Mouse (Mus musculus): ENCODE measurements around the gene Bag3. TPM values are rescaled to one million over a fixed set of nuclear protein-coding genes. Genes with fewer than 3 reads are reported as not detected.

Gene Bag3
- polyA plus RNA-seq, 1 experiment from 2014 or later: 2.0 TPM

DNA sequence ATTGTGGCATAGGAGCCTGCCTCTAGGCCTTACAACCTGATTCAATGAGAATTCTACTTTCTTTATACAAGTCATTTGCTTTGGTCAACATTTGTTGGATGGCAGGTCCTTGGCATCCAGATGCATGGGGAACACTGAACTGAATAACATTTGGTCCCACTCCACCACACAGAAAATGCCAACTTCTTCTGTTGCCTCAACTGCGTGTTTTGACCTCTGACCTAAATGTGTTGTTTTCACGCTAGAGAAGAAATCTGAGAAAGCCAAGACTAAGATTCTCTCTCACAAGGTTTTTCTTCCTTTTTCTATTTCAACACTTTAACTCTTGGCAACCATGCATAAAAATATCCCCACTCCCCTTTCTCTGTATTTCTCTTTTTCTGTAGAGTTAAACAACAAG lies 52.4 kb downstream of the Bag3 start:
- Histone ChIP-seq H3K4me1 (peaks cover 5% of the 10 kb centered on the region; the same call in 1 of the 2 replicates), H3K27ac (no peak overlapping the region), H3K9ac (no peak overlapping the region), H3K36me3 (replicated peaks) (no peaks in the 10 kb centered on the region), H3K9me3 (no peaks in the 10 kb centered on the region), H3K4me2 (no peak overlapping the region), H3K4me3 (no peak overlapping the region), H3K27me3 (replicated peaks) (no peaks in the 10 kb centered on the region)
- ATAC-seq (replicated peaks): no peak
- WGBS: 68% methylated on average over 2 of the region's 2 CpGs

DNA sequence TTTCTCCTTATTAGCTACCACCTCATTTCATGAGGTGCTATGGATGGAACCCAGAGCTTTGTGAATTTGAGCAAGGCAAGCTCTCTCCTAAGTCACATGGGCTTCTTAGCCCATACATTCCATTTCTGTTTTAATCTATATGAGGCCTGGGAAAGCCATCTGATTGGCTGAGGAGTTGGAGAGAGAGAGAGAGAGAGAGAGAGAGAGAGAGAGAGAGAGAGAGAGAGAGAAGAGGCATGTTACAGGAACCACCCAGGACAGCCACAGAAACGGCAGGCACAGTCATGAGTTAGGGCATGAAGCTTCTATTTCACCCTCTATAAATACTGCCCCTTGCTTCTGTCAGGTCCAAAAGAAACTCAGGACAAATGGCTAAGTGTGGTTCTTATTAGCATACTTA lies 54.2 kb downstream of the Bag3 start:
- Histone ChIP-seq H3K9ac (no peak overlapping the region), H3K27me3 (replicated peaks) (no peaks in the 10 kb centered on the region), H3K27ac (no peak overlapping the region), H3K4me3 (no peak overlapping the region), H3K4me1 (peaks cover 11% of the 10 kb centered on the region), H3K9me3 (no peaks in the 10 kb centered on the region), H3K36me3 (replicated peaks) (no peaks in the 10 kb centered on the region), H3K4me2 (no peak overlapping the region)
- WGBS: 87% methylated on average over 1 of the region's 1 CpGs
- no peak for ATAC-seq (replicated peaks)

DNA sequence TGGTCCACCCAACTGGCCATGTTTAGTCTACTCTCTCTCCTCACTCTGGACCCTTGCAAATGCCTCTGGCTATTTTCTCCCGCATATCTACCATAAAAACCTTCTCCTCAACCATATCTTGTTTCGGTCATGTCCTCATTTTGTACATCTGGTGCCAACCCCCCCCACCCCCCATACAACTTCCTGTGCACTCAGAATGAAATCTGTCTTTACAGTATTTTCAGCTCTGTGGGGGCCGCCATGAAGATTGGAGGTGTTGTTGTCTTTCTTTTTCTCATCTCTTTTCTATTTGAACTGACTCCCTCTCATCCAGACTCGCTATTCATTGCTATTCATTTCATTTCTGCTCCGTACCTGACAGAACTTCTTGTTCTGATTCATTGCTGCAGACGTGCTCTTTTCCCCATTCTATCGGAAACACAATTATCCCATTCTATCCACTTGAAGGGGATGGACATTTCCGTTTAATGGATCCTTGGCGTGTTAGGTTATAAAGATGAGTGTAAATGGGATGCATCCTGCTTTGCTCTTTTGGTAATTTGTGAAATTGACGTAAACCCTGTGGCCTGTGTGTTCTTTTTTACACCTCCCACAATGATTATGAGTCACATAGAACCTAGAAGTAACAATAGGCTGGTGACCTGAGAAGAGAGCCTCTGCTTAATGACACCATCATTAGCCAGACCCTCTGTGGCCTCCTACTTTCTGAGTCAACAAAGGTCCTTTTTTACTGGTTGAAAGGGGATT lies 55.0 kb downstream of the Bag3 start:
- WGBS: 73% methylated on average over 10 of the region's 10 CpGs

DNA sequence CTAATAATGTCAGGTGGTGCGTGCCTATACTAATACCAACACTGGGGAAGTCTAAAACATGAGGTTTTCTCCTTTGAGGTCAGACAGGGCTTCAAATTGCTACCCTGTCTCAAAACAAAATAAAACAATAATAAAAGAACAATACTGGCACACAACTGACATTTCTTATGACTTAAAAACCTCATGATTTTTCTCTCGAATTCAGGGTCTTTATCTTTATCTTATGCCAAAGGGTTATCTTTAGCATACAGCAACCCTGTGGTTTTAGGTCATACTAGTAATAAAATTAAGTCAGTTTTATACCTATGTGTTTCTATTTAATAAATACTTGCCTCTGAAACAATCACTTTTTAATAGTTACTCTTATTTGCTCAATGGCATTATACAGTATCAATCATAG lies 56.0 kb downstream of the Bag3 start:
- H3K4me1 ChIP-seq: peaks cover 6% of the 10 kb centered on the region
- H3K4me3 ChIP-seq: no peak overlapping the region
- H3K27me3 ChIP-seq (replicated peaks): no peaks in the 10 kb centered on the region
- WGBS: 88% methylated on average over 2 of the region's 2 CpGs
- no peak overlapping the region for H3K4me2 ChIP-seq
- H3K36me3 ChIP-seq (replicated peaks): no peaks in the 10 kb centered on the region
- no peak for ATAC-seq (replicated peaks)
- no peaks in the 10 kb centered on the region for H3K9me3 ChIP-seq
- no peak overlapping the region for H3K9ac ChIP-seq
- no peak overlapping the region for H3K27ac ChIP-seq

More for the DNA sequence above, 55.0 kb downstream of the Bag3 start:
- no peaks in the 10 kb centered on the region for H3K36me3 ChIP-seq (replicated peaks)
- H3K27ac ChIP-seq: no peak overlapping the region
- H3K27me3 ChIP-seq (replicated peaks): no peaks in the 10 kb centered on the region
- H3K9ac ChIP-seq: no peak overlapping the region
- no peak overlapping the region for H3K4me3 ChIP-seq
- H3K4me1 ChIP-seq: peaks cover 11% of the 10 kb centered on the region
- ATAC-seq (replicated peaks): no peak
- no peaks in the 10 kb centered on the region for H3K9me3 ChIP-seq
- H3K4me2 ChIP-seq: no peak overlapping the region

DNA sequence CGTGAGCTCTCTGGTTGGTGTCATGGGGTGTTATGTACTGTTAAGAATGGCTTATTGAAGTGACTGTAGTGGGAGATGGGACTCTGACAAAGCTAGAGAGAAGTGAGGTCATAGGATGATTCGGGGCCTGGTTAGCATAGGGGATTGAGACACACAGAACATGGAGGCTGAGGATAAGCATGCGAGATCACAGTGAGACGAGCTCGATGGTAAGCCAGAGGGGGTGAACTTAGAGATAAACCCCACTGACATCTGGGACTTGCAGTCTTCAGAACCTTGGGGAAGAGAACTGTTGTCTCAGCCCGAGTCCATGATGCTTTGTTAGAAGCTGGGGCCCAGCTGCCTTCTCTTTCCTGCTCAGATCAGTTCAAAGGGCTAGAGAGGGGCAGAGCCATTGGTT lies 56.9 kb downstream of the Bag3 start:
- peaks cover 6% of the 10 kb centered on the region for H3K4me1 ChIP-seq
- H3K4me2 ChIP-seq: no peak overlapping the region
- no peaks in the 10 kb centered on the region for H3K27me3 ChIP-seq (replicated peaks)
- no peaks in the 10 kb centered on the region for H3K36me3 ChIP-seq (replicated peaks)
- H3K9me3 ChIP-seq: no peaks in the 10 kb centered on the region
- ATAC-seq (replicated peaks): no peak
- WGBS: 92% methylated on average over 6 of the region's 6 CpGs
- H3K27ac ChIP-seq: no peak overlapping the region
- H3K9ac ChIP-seq: no peak overlapping the region
- H3K4me3 ChIP-seq: no peak overlapping the region

DNA sequence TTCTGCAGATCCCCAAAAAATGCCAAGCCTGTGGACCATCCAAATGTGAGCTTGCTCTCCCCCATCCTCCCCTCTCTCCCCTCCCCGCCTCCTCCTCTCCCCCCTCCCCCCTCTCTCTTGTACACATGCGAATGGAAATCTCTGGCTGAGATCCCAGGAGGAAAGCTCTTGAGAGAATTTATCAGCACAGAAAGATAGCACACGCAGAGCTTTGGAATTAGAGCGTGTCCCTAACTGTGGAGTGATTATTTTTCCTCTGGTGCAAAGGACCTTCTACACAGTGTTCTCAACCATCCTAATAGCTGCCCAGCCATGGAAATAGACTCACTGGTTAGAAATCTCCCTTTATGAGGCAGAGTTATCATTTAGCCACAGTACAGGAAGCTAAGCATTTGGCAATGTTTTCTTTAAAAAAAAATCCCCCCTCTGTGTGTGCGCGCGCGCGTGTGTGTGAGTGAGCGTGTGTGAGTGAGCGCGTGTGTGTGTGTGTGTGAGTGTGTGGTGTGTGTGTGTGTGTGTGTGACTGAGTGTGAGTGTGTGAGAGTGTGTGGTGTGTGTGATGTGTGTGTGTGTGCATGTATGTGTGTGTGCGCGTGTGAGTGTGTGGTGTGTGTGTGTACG lies 58.6 kb downstream of the Bag3 start:
- Histone ChIP-seq H3K27me3 (replicated peaks) (no peaks in the 10 kb centered on the region), H3K9ac (no peak overlapping the region), H3K27ac (peak overlapping the region; percentile 61), H3K9me3 (no peaks in the 10 kb centered on the region), H3K4me3 (no peak overlapping the region), H3K4me1 (peaks cover 6% of the 10 kb centered on the region), H3K4me2 (no peak overlapping the region), H3K36me3 (replicated peaks) (no peaks in the 10 kb centered on the region)
- ATAC-seq (replicated peaks): no peak; the same call in 1 of the 2 replicates
- 74% methylated on average over 15 of the region's 15 CpGs for WGBS

DNA sequence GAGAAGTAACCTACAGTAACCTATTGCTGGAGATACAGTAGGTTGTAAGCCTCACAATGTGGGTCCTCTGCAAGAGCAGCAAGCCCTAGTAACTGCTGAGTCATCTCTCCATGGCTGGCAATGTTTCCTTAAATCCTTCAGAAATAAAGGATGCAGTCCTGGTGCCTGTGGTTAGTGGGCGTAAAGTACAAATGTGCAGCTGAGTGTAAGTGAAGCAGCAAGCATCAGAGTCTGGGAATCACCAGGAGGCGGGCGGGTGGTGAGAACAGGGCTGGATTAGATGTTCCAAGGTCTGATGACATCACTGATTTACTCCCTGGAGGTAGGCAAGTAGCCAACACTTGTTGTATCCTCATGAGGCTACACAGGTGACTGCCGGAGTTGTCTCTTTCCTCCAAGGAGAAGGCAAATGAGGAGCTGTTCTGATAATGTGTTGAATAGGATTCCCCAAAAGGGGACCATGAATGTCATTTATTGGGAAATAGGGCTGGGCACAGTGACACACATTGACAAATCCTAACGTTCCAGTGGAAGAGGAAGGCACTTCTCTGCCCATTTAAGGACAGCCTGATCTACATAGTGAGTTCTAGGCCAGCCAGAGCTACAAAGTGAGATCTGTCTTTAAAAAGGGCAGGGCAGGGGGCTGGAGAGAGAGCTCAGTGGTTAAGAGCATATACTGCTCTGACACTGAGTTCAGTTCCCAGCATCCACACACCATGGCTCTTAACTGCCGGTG lies 60.0 kb downstream of the Bag3 start:
- H3K36me3 ChIP-seq (replicated peaks): no peaks in the 10 kb centered on the region
- WGBS: 75% methylated on average over 6 of the region's 6 CpGs
- no peak overlapping the region for H3K4me2 ChIP-seq
- ATAC-seq (replicated peaks): no peak
- no peaks in the 10 kb centered on the region for H3K27me3 ChIP-seq (replicated peaks)
- H3K9ac ChIP-seq: no peak overlapping the region
- H3K9me3 ChIP-seq: no peaks in the 10 kb centered on the region
- peaks cover 6% of the 10 kb centered on the region for H3K4me1 ChIP-seq
- no peak overlapping the region for H3K4me3 ChIP-seq
- no peak overlapping the region for H3K27ac ChIP-seq

DNA sequence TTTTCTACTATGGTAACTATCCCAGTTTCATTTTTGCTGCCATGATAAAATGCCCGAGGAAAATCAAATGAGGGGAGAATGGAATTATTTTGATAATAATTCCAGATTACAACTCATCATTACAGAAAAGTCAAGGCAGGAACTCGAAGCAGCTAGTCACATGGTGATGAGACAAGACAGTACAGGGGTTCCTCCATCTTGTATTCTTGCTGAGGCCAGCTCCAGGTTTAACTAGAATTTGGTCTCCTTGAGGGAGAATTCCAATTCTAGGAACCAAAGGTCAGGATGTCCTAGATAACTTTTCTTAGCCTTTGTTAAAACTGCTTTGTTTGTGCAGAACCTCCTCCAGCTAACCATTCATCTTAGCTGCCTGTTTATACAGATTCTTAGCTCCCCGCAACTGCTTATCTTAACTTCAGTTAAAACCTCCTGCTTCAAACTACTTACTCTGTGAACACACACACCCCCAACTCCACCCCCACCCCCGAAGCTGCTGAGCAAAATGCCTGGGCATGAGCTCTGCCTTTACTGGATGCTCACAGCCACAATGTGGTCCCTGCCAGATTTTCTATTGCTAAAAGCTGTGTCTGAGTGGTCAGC lies 64.0 kb downstream of the Bag3 start:
- Histone ChIP-seq H3K4me1 (peaks cover 18% of the 10 kb centered on the region), H3K27ac (no peak overlapping the region), H3K9ac (no peak overlapping the region), H3K4me3 (no peak overlapping the region), H3K9me3 (no peaks in the 10 kb centered on the region), H3K27me3 (replicated peaks) (no peaks in the 10 kb centered on the region), H3K36me3 (replicated peaks) (no peaks in the 10 kb centered on the region), H3K4me2 (no peak overlapping the region)
- 76% methylated on average over 4 of the region's 4 CpGs for WGBS
- no peak for ATAC-seq (replicated peaks)

DNA sequence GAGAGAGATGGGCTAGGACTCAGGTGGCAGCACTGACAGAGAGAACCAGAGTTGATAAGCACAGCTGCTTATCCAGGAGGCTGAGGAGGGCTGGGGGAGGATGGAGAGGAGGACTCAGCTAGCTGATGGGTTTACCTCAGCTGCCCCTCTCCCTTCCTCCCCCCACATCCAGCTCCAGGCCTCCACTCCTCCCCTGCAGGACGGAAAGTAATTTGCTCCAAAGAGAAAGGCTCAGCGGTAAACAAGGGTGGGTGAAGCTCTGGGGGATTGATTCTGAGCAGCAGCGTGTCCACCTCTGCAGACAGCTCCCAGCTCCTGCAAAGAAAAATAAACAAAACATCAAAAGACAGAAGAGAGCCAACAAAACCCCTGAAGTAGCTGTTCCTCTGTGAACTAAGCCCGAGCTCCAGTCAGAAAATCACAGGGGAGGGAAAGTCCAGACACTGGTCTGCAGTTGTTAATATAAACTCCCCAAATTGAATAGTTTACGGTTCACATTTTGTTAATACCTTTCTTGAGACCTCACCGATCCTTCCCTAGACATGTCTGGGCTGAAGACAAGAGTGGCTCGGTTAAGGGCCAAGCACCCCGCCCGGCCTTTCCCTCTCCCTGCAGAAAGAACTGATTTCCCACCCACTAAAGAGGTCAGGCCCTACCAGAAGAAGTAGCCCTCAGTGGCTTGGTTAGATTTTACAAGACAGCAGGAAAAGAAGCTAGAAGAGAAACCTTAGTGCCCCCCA lies 68.1 kb downstream of the Bag3 start:
- Histone ChIP-seq H3K4me1 (peaks cover 26% of the 10 kb centered on the region), H3K9ac (no peak overlapping the region), H3K9me3 (no peaks in the 10 kb centered on the region), H3K4me2 (no peak overlapping the region), H3K27ac (peak overlapping the region; percentile 81), H3K4me3 (no peak overlapping the region), H3K36me3 (replicated peaks) (no peaks in the 10 kb centered on the region), H3K27me3 (replicated peaks) (no peaks in the 10 kb centered on the region)
- peak; percentile 71 for ATAC-seq (replicated peaks)
- 5% methylated on average over 9 of the region's 9 CpGs for WGBS

DNA sequence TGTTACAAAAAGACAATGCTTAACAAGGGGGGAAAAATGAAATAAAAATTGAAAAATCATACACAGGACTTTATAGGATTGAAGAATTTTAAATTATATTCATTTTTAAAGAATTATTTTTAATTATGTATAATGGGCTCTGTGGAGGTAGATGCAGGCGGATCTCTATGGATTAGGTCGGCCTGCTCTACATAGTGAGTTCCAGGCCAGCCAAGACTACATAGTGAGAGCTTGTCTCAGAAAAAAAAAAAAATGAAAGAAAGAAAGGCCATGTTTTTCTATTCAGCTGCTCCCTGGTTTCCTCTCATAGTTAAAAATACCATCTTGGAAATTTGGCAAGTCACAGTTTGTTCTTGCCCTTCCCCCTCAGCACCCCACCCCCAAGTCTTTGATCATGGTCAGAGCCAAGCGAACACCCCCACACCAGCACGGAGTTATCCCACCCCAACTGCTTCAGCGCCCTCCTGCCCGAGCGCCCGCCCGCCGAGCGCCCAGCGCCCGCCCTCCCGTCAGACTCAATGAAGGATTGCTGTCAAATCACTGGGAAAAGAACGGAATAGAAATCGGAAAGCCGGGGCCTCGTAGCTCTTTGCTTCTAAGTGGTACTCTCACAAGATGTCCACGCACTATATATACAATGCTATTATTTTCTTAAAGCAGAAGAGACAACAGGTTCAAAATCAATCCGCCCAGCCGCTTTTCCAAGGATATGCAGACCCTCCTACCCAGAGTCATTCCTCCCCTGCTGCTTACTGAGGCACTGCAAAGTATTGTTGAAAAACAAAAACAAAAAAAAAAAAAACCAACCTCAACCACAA lies 68.9 kb downstream of the Bag3 start:
- Histone ChIP-seq H3K27ac (peak overlapping the region; percentile 81), H3K27me3 (replicated peaks) (no peaks in the 10 kb centered on the region), H3K4me2 (peak overlapping the region; percentile 43), H3K9ac (0 out of 2 replicates have a peak overlapping the region, but pooled peaks have one; percentile 14), H3K36me3 (replicated peaks) (no peaks in the 10 kb centered on the region), H3K4me1 (peaks cover 26% of the 10 kb centered on the region), H3K4me3 (peak overlapping the region; percentile 11), H3K9me3 (no peaks in the 10 kb centered on the region)
- 0 out of 2 replicates have a peak, but pooled peaks have one; percentile 59 for ATAC-seq (replicated peaks)
- 2% methylated on average over 21 of the region's 21 CpGs for WGBS

DNA sequence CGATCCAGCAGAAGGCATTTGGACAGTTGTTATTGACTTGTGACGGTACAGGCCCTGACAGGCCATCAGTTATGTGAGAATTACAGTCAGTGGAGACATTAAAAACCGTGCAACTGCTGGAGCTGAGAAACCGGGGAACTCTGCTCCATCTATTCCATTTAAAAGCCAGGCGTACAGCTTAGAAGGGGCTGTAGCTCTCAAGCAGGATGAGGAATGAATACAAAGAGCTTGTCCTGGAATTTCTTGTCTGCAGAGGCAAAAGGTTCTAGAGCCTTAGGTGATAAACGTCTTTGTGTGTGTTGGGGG lies 69.5 kb downstream of the Bag3 start:
- peak overlapping the region; percentile 11; the same call in 1 of the 2 replicates for H3K4me3 ChIP-seq
- 0 out of 2 replicates have a peak overlapping the region, but pooled peaks have one; percentile 14 for H3K9ac ChIP-seq
- 2% methylated on average over 6 of the region's 6 CpGs for WGBS
- peak overlapping the region; percentile 81 for H3K27ac ChIP-seq
- H3K27me3 ChIP-seq (replicated peaks): no peaks in the 10 kb centered on the region
- H3K36me3 ChIP-seq (replicated peaks): no peaks in the 10 kb centered on the region
- no peaks in the 10 kb centered on the region for H3K9me3 ChIP-seq
- peaks cover 26% of the 10 kb centered on the region for H3K4me1 ChIP-seq
- ATAC-seq (replicated peaks): 0 out of 2 replicates have a peak, but pooled peaks have one; percentile 46
- peak overlapping the region; percentile 43 for H3K4me2 ChIP-seq
